Mouse (Mus musculus) liver, embryonic 14.5 days (tissue): Measurements from ENCODE around the gene Ankle1.

ENCODE experiments used
- CTCF ChIP-seq: IDR thresholded peaks from 2 replicates; pipeline ENCODE4 v1.5.1; 2016; ENCODE audit warnings: antibody characterized with exemption, low read depth, control low read depth
- EP300 ChIP-seq: IDR thresholded peaks from 2 replicates; pipeline ENCODE4 v1.6.1; 2016; ENCODE audit warnings: antibody characterized with exemption, low read depth

GRCm38 (mm10) chr8:71394481-71394880 is 11.3 kb upstream of the Ankle1 start:
- no peak for TF ChIP-seq CTCF
- TF ChIP-seq EP300: no peak
